Mouse (Mus musculus) midbrain, postnatal 0 days (tissue): ENCODE results near the gene Oca2. TPM values are rescaled to one million over a fixed set of nuclear protein-coding genes. Genes with fewer than 3 reads are reported as not detected.

Source experiments
- ATAC-seq: fragments of 200-750 bp; cut with Nextera tagmentation; 2 replicates; pipeline ENCODE4 v1.8.0; 2017; ENCODE audit warnings: moderate number of reproducible peaks, mild to moderate bottlenecking, moderate TSS enrichment, moderate library complexity; ENCODE audit not compliant: low FRiP score
- DNase-seq: peaks from one replicate; pipeline ENCODE4 v3.0.0-alpha.2; 2015; ENCODE audit warnings: low spot score
- H3K27ac ChIP-seq: fragments of 300-500 bp; sonication (generic); 2 replicates; pipeline ENCODE4 v1.5.1; 2014; ENCODE audit warnings: low read depth, mild to moderate bottlenecking, low read length, mixed read lengths
- H3K27me3 ChIP-seq: fragments of 300-500 bp; sonication (generic); 2 replicates; pipeline ENCODE4 v1.6.1; 2014; ENCODE audit warnings: low read length, control low read depth, mixed read lengths; ENCODE audit not compliant: insufficient read depth
- H3K36me3 ChIP-seq: fragments of 300-500 bp; sonication (generic); 2 replicates; pipeline ENCODE4 v1.6.1; 2014; ENCODE audit warnings: low read length, control low read depth, mixed read lengths; ENCODE audit not compliant: insufficient read depth
- H3K4me1 ChIP-seq: fragments of 300-500 bp; sonication (generic); 2 replicates; pipeline ENCODE4 v1.6.1; 2014; ENCODE audit warnings: mild to moderate bottlenecking, control low read depth, antibody characterized with exemption, low read length, mixed read lengths; ENCODE audit not compliant: insufficient read depth
- H3K4me2 ChIP-seq: fragments of 300-500 bp; sonication (generic); 2 replicates; pipeline ENCODE4 v1.6.1; 2014; ENCODE audit warnings: low read depth, mild to moderate bottlenecking, low read length, mixed read lengths; ENCODE audit not compliant: poor library complexity, severe bottlenecking
- H3K4me3 ChIP-seq: fragments of 300-500 bp; sonication (generic); 2 replicates; pipeline ENCODE4 v1.5.1; 2014; ENCODE audit warnings: low read depth, mild to moderate bottlenecking, low read length, moderate library complexity
- H3K9ac ChIP-seq: fragments of 300-500 bp; sonication (generic); replicated peaks from 2 replicates; pipeline ENCODE4 v1.6.1; 2014; ENCODE audit warnings: mild to moderate bottlenecking, low read length, moderate library complexity, mixed read lengths; ENCODE audit not compliant: poor library complexity, severe bottlenecking
- H3K9me3 ChIP-seq: fragments of 300-500 bp; sonication (generic); 2 replicates; pipeline ENCODE4 v1.6.1; 2016; ENCODE audit warnings: low read length, control low read depth
- CTCF ChIP-seq: IDR thresholded peaks from 2 replicates; pipeline ENCODE4 v1.5.1; 2016; ENCODE audit warnings: antibody characterized with exemption, mild to moderate bottlenecking
- WGBS: fragments of 180-500 bp; shearing (Covaris S2); extraction: QIAGEN DNeasy Blood & Tissue Kit; methylation state at CpG from one replicate; pipeline ENCODE4 v1.1.7; 2014; 5-methylcytosine and 5-hydroxymethylcytosine counted together
- polyA plus RNA-seq: library from polyadenylated mRNA; unstranded; fragments of >200 nt; fragmentation: Nextera tagmentation; extraction: Ambion mirVana; gene quantifications from 2 replicates; pipeline ENCODE4 v1.2.1, GENCODE M21; 2015
- total RNA-seq: library from RNA; depleted of rRNA; stranded (reverse); fragments of >200 nt; gene quantifications from 2 replicates; pipeline ENCODE4 v1.2.3, GENCODE M21; 2014

Gene Oca2
- total and polyA plus RNA-seq, 2 experiments from 2014 or later: 0.23 to 0.93 TPM

- Histone ChIP-seq H3K4me1 (no peaks in the 10 kb centered on the region), H3K27ac (no peak overlapping the region), H3K36me3 (no peaks in the 10 kb centered on the region), H3K4me2 (no peak overlapping the region), H3K9ac (no peak overlapping the region), H3K9me3 (no peaks in the 10 kb centered on the region), H3K4me3 (no peak overlapping the region), H3K27me3 (no peaks in the 10 kb centered on the region)
- no peak for ATAC-seq
- WGBS: 57% methylated on average over 1 of the region's 1 CpGs
- TF ChIP-seq CTCF: no peak
- no peak for DNase-seq
Observed at GRCm38 (mm10) chr7:56499767-56500166, 260.2 kb downstream of the Oca2 start.

- no peak for DNase-seq
- H3K4me1 ChIP-seq: no peaks in the 10 kb centered on the region
- H3K9me3 ChIP-seq: no peaks in the 10 kb centered on the region
- H3K27ac ChIP-seq: no peak overlapping the region
- TF ChIP-seq CTCF: no peak
- no peak overlapping the region for H3K4me3 ChIP-seq
- no peak overlapping the region for H3K9ac ChIP-seq
- 58% methylated on average over 1 of the region's 1 CpGs for WGBS
- no peak for ATAC-seq
- H3K36me3 ChIP-seq: no peaks in the 10 kb centered on the region
- no peaks in the 10 kb centered on the region for H3K27me3 ChIP-seq
- H3K4me2 ChIP-seq: no peak overlapping the region
Observed at GRCm38 (mm10) chr7:56500438-56500837, 260.9 kb downstream of the Oca2 start.

- Histone ChIP-seq H3K4me3 (no peak overlapping the region), H3K36me3 (no peaks in the 10 kb centered on the region), H3K4me2 (no peak overlapping the region), H3K4me1 (no peaks in the 10 kb centered on the region), H3K27ac (no peak overlapping the region), H3K9ac (no peak overlapping the region), H3K9me3 (no peaks in the 10 kb centered on the region), H3K27me3 (no peaks in the 10 kb centered on the region)
- TF ChIP-seq CTCF: no peak
- WGBS: 16% methylated on average over 1 of the region's 1 CpGs
- no peak for DNase-seq
- ATAC-seq: no peak
Observed at GRCm38 (mm10) chr7:56518581-56518980, 279.0 kb downstream of the Oca2 start.

- Histone ChIP-seq H3K9ac (no peak overlapping the region), H3K9me3 (no peaks in the 10 kb centered on the region), H3K27me3 (no peaks in the 10 kb centered on the region), H3K27ac (no peak overlapping the region), H3K4me1 (no peaks in the 10 kb centered on the region), H3K36me3 (no peaks in the 10 kb centered on the region), H3K4me3 (no peak overlapping the region), H3K4me2 (no peak overlapping the region)
- no peak for TF ChIP-seq CTCF
- no peak for DNase-seq
- 15% methylated on average over 5 of the region's 5 CpGs for WGBS
- no peak for ATAC-seq
Observed at GRCm38 (mm10) chr7:56519741-56520140, 280.2 kb downstream of the Oca2 start.

- Histone ChIP-seq H3K27ac (no peak overlapping the region), H3K4me1 (no peaks in the 10 kb centered on the region), H3K36me3 (no peaks in the 10 kb centered on the region), H3K9me3 (no peaks in the 10 kb centered on the region), H3K9ac (no peak overlapping the region), H3K4me2 (no peak overlapping the region), H3K4me3 (no peak overlapping the region), H3K27me3 (no peaks in the 10 kb centered on the region)
- DNase-seq (no peak), ATAC-seq (no peak)
- 76% methylated on average over 2 of the region's 2 CpGs for WGBS
- no peak for TF ChIP-seq CTCF
Observed at GRCm38 (mm10) chr7:56534856-56535255, 295.3 kb downstream of the Oca2 start.

- no peak for DNase-seq
- H3K4me3 ChIP-seq: no peak overlapping the region
- no peak overlapping the region for H3K4me2 ChIP-seq
- ATAC-seq: 0 out of 2 replicates have a peak, but pooled peaks have one; percentile 27
- no peaks in the 10 kb centered on the region for H3K27me3 ChIP-seq
- H3K4me1 ChIP-seq: no peaks in the 10 kb centered on the region
- no peaks in the 10 kb centered on the region for H3K9me3 ChIP-seq
- H3K27ac ChIP-seq: no peak overlapping the region
- 56% methylated on average over 4 of the region's 4 CpGs for WGBS
- H3K36me3 ChIP-seq: no peaks in the 10 kb centered on the region
- TF ChIP-seq CTCF: no peak
- no peak overlapping the region for H3K9ac ChIP-seq
Observed at GRCm38 (mm10) chr7:56549226-56549625, 309.7 kb downstream of the Oca2 start.
